ENCODE assay signal across 34 mouse cellular contexts in genomic region chr13:31240546-31240945, GRCm38 (mm10).
"Had no signal": no experiment of that assay in that cellular context is flagged by ENCODE, and none has a peak within 500 bp of the region (broad histone marks: within the 10 kb centered on the region; RNA-seq: fewer than 3 reads in every experiment).

No protein-coding gene starts in this region.

- ATAC-seq: hindbrain, embryonic 16.5 days; hindbrain, postnatal 0 days; inflammation-experienced regulatory T-cells, adult 6 months; intestine, embryonic 15.5 days; intestine, embryonic 16.5 days; intestine, postnatal 0 days had no signal

- H3K4me3 ChIP-seq: heart, embryonic 10.5 days; heart, embryonic 12.5 days; heart, embryonic 13.5 days; heart, embryonic 15.5 days; hindbrain, embryonic 10.5 days; hindbrain, embryonic 12.5 days; hindbrain, embryonic 13.5 days; hindbrain, embryonic 15.5 days; intestine, embryonic 15.5 days; kidney, embryonic 15.5 days; layer of hippocampus, adult 2 months; left cerebral cortex, adult 2 months had no signal

- H3K4me2 ChIP-seq: heart, embryonic 11.5 days; heart, embryonic 12.5 days; heart, embryonic 13.5 days; heart, embryonic 15.5 days; hindbrain, embryonic 12.5 days; hindbrain, embryonic 13.5 days; hindbrain, embryonic 15.5 days; intestine, embryonic 15.5 days; kidney, embryonic 15.5 days had no signal

- DNase-seq: heart, postnatal 10 days; heart, postnatal 14 days; heart, postnatal 36 days; heart, postnatal 4 days; kidney, adult 11 months; kidney, adult 2 months; kidney, adult 8-10 months; kidney, adult 9 months; kidney, postnatal 10 days; kidney, postnatal 14 days; kidney, postnatal 25 days; kidney, postnatal 36 days; kidney, postnatal 4 days; layer of hippocampus, adult 9-11 months; layer of hippocampus, postnatal 36 days had no signal

- H3K36me3 ChIP-seq: heart, embryonic 10.5 days; heart, embryonic 12.5 days; heart, embryonic 13.5 days; heart, embryonic 15.5 days; hindbrain, embryonic 10.5 days; hindbrain, embryonic 12.5 days; hindbrain, embryonic 13.5 days; hindbrain, embryonic 15.5 days; intestine, embryonic 15.5 days; kidney, embryonic 15.5 days had no signal

- H3K9me3 ChIP-seq: heart, embryonic 10.5 days; heart, embryonic 12.5 days; heart, embryonic 13.5 days; heart, embryonic 15.5 days; hindbrain, embryonic 12.5 days; hindbrain, embryonic 13.5 days; hindbrain, embryonic 15.5 days; intestine, embryonic 15.5 days; kidney, embryonic 15.5 days had no signal

- H3K9ac ChIP-seq: heart, embryonic 12.5 days; heart, embryonic 13.5 days; heart, embryonic 15.5 days; hindbrain, embryonic 12.5 days; hindbrain, embryonic 13.5 days; hindbrain, embryonic 15.5 days; intestine, embryonic 15.5 days; kidney, embryonic 15.5 days had no signal

- H3K27ac ChIP-seq: heart, embryonic 10.5 days; heart, embryonic 13.5 days; heart, embryonic 15.5 days; hindbrain, embryonic 10.5 days; hindbrain, embryonic 12.5 days; hindbrain, embryonic 13.5 days; hindbrain, embryonic 15.5 days; hindbrain, postnatal 0 days; intestine, embryonic 15.5 days; kidney, embryonic 15.5 days; kidney, postnatal 0 days; layer of hippocampus, adult 2 months; left cerebral cortex, adult 2 months had no signal

- H3K4me1 ChIP-seq: heart, embryonic 10.5 days; heart, embryonic 12.5 days; heart, embryonic 13.5 days; heart, embryonic 15.5 days; hindbrain, embryonic 10.5 days; hindbrain, embryonic 12.5 days; hindbrain, embryonic 13.5 days; hindbrain, embryonic 15.5 days; intestine, embryonic 15.5 days; kidney, embryonic 15.5 days had no signal

- H3K27me3 ChIP-seq: heart, embryonic 12.5 days; heart, embryonic 13.5 days; heart, embryonic 15.5 days; hindbrain, embryonic 12.5 days; hindbrain, embryonic 13.5 days; hindbrain, embryonic 15.5 days; intestine, embryonic 15.5 days; kidney, embryonic 15.5 days had no signal
